Mouse (Mus musculus): ENCODE data around the gene Gm21961.
"Not testable (repeated sequence)": the region's sequence is repeated elsewhere in the genome, so short reads cannot be mapped to it uniquely, and the experiment has no call there.

The Gm21961 gene

DNA sequence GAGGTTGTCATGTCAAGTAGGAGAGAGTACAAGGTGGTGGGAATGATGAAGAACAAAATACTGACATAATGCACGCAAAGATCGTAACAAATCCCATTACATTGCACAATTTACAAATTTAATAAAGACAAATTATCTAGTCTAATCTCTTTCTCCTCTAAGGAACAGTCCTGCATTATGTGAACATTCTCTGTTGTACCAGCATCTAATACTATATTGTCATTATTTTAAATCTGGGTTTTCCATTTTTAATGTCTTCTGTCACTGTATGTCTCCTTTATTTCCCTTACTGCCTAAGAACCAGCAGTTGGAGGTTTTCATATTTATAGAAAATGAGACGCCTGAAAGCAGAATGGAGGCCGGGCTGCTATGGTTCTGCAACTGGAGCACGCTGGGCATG, at the start of gene Gm21961:
TSS of gene Gm21961 (minus strand) at position 101 of the 400 bp plus-strand sequence.
- in situ Hi-C loops (cut with MboI, MseI): no loop called here

DNA sequence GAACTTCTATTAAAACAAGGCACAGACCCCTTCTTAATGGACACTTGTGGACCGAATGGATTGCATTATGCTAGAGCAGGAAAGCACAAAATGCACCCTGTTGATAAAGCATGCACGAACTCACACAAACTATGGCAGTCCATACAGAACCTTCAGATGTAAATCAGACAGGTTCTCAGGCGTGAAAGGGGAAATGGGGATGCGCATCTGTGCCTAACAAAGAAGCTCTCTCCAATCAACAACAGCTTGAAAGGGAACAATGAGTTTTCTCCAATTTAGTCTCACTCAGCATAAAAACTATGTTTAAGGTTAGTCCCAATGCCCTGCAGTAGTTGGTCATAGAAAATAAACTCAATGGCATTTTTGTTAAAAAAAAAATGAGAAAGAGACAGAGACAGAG, 27.3 kb upstream of the Gm21961 start:
- in situ Hi-C loops (cut with MboI, MseI): no loop called here

DNA sequence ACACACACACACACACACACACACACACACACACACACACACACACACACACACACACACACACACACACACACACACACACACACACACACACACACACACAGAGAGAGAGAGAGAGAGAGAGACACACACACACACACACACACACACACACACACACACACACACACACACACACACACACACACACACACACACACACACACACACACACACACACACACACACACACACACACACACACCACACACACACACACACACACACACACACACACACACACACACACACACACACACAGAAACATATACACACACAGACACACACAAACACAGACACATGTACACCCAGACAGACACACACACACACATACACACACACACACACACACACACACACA, 24.5 kb upstream of the Gm21961 start:
- in situ Hi-C loops (cut with MboI, MseI): not testable (repeated sequence)

DNA sequence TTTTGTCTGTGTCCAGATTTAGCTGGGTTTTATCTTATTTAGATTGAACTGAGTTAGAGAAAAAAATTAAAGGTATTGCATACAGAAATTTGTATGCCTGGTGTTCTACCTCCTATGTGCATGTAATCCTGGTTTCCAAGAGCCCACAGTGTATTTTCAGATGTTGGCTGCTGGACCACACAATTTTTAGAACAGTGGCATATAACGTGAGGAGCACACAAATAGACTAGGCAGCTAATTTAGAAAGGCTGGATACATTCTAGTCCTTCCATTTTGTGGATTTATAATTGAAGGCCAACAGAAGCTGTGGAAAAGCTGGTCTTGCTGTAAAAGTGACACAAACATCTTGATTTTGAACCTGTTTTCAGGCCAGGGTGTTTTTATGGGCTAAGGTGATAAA, 3.3 kb upstream of the Gm21961 start:
- in situ Hi-C loops (cut with MboI, MseI): no loop called here

DNA sequence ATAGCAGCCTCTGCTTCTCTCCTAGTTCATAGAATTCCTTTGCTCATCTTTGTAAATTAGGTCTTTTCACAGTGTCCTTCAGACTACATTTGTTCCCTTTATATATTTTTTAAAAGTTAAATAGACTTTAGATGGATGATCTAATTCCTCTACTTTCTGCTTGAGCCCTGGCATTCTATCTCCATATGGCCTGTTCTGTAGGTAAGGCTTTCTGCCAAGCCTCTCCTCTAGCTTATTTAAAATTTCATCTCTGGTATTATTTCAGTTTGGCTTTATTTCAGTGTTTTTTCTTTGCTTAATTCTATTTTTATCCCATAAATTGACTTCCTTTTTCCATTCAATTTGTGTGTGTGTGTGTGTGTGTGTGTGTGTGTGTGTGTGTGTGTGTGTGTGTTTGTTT, 8.5 kb downstream of the Gm21961 start:
- in situ Hi-C loops (cut with MboI, MseI): no loop called here

DNA sequence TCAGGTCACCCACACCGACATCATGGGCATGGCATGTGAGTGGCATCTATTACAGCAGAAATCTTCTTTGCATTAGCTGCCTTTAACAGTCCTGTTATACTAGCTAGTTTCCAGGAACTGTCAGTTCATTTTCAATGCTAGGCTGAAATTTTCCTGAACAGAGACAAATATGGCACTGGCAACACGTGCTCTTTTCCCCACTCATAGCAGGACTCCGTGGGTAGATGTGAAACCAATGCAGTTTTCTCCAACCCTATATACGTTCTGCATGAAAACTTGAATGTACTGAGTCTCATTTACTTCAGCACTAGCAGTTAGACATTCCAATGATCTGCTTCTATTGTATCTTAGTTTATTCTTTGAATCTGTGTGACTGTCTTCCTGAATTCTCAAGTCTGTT, 20.2 kb downstream of the Gm21961 start:
- in situ Hi-C loops (cut with MboI, MseI): no loop called here

DNA sequence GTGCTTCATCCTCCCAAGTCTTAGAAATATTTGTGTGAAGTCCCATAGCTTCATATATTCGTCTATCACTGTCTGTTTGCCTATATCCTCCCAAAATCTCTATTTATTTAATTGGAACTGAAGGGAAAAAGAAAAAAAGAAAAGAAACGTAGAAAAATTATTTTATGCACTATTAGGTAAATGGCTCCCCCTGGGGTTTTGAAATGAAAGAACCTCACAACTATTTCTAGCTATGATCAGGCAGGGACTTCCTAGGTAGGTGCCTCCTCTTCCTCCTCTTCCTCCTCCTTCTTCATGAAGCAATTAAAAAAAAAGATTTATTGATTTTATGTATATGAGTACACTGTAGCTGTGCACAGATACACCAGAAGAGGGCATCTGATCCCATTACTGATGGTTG, 34.7 kb downstream of the Gm21961 start:
- in situ Hi-C loops (cut with MboI, MseI): no loop called here

DNA sequence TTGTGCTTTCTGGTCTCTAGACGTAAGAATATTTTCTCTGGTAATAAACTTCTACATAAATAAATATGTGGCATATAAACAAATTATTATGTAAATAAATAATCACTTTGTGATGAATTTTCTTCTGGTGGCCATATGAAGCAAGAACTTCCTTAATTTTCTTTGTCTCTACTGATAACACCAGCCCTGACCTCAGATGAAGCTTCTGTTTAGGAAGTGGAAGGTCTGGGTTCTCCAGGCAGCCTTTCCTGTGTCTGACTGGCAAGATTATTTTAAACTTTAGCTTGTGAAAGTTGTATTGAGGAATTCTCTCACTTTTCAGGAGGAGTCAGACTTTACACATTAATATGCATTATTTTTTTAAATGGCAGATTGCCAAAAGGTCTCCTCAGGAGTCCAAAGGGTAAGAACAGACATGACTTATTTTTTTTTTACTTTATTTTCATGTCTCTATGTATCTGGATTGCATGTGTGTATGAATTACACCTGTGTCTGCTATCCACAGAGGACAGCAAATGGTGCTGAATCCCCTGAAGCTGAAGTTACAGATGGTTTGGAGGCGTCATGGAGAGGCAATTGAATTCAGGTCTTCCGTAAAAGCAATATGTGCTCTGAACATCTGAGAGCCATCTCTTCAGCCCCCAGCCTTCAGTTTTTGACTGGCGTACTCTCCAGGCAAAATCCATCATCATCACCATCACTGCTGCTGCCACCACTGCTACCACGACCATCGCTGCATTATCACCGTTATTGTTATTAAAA, 38.5 kb downstream of the Gm21961 start:
- in situ Hi-C loops (cut with MboI, MseI): no loop called here
